Mouse (Mus musculus) spleen, adult 12 weeks (tissue): ENCODE results near the gene Lbh.

Source experiments
- DNase-seq: peaks from one replicate; pipeline ENCODE4 v3.0.0; 2022; ENCODE audit warnings: low spot score

The Lbh gene

GRCm38 (mm10) chr17:72939569-72939899 lies 21.4 kb downstream of the Lbh start:
- no peak for DNase-seq

GRCm38 (mm10) chr17:72944368-72944767 lies 26.3 kb downstream of the Lbh start:
- no peak for DNase-seq

GRCm38 (mm10) chr17:72947111-72947859 lies 29.2 kb downstream of the Lbh start:
- DNase-seq = no peak

DNA sequence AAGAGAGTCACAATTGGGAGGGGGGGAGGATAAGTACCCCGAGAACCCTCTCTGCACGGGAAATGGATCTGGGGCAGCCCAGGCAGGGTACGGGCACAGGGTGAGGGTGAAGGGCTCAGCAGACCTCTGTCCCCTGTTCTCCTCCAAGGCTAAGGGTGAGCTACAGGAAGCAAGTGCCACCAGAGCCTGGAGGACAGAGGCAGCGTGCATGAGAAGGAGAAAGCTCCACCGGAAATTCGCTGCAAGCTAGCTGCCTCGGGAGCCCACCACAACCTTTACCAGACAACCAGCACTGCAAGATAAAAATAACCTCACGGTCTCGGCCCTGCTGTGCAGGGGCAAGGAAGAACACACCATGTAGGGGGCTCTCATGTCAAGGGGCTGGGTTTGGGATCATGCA lies 30.0 kb downstream of the Lbh start:
- DNase-seq = no peak

GRCm38 (mm10) chr17:72949247-72949701 lies 31.2 kb downstream of the Lbh start:
- no peak for DNase-seq

GRCm38 (mm10) chr17:72951331-72951730 lies 33.2 kb downstream of the Lbh start:
- no peak for DNase-seq

DNA sequence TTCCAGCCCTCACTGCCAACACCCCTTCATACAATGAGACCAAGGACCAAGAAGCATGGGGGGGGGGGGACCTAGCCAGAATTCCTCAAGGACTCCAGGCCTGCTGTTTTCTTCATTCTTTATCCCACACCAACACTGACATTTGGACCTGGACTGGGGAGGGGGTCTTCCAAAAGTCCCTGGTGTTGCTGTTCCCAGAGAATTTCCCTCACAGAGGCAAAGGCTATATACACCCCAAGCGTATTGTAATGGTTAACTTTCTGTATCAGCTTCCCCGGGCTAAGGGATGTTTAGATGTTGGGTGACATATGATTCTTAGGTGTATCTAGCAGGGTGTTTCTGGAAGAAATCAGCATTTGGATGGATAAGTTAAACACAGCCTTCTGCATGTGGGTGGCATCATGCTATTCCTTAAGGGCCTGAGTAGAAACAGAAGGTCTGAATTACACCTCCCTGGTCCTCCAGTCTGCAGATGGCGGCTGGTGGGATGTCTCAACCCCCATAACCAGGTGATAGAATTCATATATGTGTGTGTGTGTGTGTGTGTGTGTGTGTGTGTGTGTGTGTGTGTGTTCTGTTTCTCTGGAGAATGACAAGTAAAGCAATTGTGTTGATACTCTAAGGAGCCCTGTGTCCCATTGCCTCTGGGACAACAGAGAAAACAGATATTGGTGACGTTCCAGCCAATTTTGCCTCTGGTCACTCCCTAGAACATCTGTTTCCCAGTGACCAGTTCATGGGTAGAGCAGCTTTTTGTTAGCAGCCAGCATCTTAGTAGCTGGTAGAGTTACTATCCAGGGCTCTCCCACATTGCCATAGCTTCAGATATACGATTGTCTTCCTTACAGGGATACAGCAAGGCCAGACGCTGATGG lies 35.9 kb downstream of the Lbh start:
- no peak for DNase-seq

GRCm38 (mm10) chr17:72955534-72955933 lies 37.4 kb downstream of the Lbh start:
- no peak for DNase-seq

DNA sequence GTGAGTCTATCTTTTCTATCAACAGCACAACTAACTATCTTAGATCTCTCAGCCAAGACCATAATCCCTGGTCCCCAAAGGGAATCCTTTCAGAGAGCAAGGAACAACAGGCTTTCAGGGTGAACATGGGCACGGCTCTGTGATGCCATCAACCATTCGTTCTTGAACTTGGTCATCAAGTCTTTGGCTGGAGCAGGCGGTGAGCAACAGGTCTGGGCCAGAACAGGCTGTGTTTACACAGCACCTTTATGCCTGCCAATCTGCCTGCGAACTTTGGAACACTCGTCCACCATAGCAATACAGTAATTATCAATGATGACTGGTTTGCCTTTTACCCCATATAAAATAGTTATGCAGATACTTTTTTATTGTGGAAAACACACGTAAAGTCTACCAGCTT lies 38.9 kb downstream of the Lbh start:
- no peak for DNase-seq

- no peak for DNase-seq
These were observed 40.8 kb downstream of the Lbh start for GRCm38 (mm10) chr17:72958886-72959285.

GRCm38 (mm10) chr17:72959497-72960039 lies 41.5 kb downstream of the Lbh start:
- no peak for DNase-seq

DNA sequence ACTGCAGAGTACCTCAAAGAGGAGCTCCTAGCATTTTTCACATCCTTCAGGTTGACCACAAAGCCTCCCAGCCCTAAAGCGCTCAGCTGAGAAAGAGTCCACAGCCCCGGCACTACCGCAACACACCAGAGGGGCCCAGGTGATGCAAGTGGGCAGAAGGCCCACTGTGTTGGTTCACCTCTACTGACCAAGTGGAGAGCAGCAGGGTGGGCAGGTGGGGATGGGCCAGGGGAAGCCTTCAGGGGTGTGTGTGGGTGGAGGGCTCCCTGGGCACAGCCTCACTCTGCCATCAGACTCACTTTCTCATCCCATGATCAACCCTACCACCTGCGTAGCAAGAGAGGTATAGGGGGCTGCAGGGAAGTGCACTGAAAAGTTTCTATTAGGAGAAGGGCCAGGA lies 42.1 kb downstream of the Lbh start:
- no peak for DNase-seq

- DNase-seq = no peak
These were observed 42.8 kb downstream of the Lbh start for GRCm38 (mm10) chr17:72960873-72961272.

GRCm38 (mm10) chr17:72961953-72962630 lies 44.0 kb downstream of the Lbh start:
- DNase-seq = no peak

- no peak for DNase-seq
These were observed 47.6 kb downstream of the Lbh start for GRCm38 (mm10) chr17:72965687-72966086.

DNA sequence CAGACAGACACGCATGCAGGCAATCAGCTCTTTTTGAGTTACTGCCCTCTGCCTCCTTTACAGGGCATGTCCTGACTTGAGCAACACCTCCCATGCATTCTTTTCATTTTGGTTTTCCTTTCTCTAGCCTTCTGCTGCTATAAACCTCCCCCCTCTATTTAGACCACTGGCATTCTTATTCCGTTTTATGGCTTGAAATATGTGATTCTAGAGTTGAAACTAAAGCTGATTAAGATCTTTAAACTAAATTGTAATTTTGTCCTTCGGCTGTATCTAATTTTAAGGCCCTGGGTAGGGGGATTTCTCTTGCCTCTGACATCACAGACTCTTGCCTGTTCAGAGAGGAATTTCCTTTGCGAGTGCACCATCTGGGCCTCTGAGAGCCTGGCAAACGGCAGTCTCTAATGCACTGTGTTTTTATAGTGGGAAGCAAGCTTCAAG lies 48.0 kb downstream of the Lbh start:
- DNase-seq = no peak

DNA sequence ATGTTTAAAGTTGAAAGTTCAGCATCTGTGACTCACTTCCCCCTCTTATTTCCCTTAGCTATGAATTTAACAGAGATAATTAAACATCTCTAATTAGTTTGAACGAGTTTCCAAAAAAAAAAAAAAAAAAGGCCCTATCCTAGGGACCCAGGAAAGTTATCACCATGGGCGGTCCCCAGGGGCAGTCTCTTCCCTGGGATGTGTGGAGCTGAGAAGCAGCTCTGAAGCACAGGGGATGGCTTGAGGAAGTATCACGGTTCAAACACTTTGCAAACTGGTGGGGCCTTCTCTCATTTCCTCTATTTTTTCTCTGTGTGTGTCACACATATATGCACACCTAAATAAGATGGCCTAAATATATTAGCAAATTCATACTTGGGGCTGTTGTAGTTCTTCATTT lies 48.8 kb downstream of the Lbh start:
- no peak for DNase-seq

GRCm38 (mm10) chr17:72967371-72968175 lies 49.5 kb downstream of the Lbh start:
- DNase-seq = no peak

- no peak for DNase-seq
These were observed 50.6 kb downstream of the Lbh start for GRCm38 (mm10) chr17:72968666-72969065.

GRCm38 (mm10) chr17:72970631-72971161 lies 52.6 kb downstream of the Lbh start:
- no peak for DNase-seq

GRCm38 (mm10) chr17:72973041-72973440 lies 54.9 kb downstream of the Lbh start:
- no peak for DNase-seq
